Mouse (Mus musculus) C2C12 (cell line): Measurements from ENCODE around the gene Cyth2. TPM values are rescaled to one million over a fixed set of nuclear protein-coding genes. Genes with fewer than 3 reads are reported as not detected.
A peak's percentile ranks its signal among the peaks of the same experiment; 100 is the strongest.

ENCODE experiments used
- H3K27me3 ChIP-seq: one replicate; pipeline ENCODE4 v1.6.1; 2011; ENCODE audit not compliant: control insufficient read depth, insufficient read depth, insufficient read length
- H3K36me3 ChIP-seq: one replicate; pipeline ENCODE4 v1.6.1; 2011; ENCODE audit not compliant: control insufficient read depth, insufficient read depth
- H3K4me3 ChIP-seq: one replicate; pipeline ENCODE4 v1.5.1; 2011; ENCODE audit warnings: mild to moderate bottlenecking, control low read depth; ENCODE audit not compliant: poor library complexity, insufficient read depth, severe bottlenecking
- H3K79me2 ChIP-seq: one replicate; pipeline ENCODE4 v1.6.1; 2011; ENCODE audit not compliant: control insufficient read depth, insufficient read depth
- H3K79me3 ChIP-seq: one replicate; pipeline ENCODE4 v1.6.1; 2011; ENCODE audit warnings: low read depth, control low read depth
- H3ac ChIP-seq: one replicate; pipeline ENCODE3; 2011; ENCODE audit warnings: low read depth; ENCODE audit not compliant: control insufficient read depth, insufficient read length
- CEBPB ChIP-seq: IDR thresholded peaks from one replicate; pipeline ENCODE4 v1.6.1; 2011; ENCODE audit warnings: low read depth, mild to moderate bottlenecking, control low read depth, moderate library complexity
- CTCF ChIP-seq: IDR thresholded peaks from one replicate; pipeline ENCODE4 v1.5.1; 2011; ENCODE audit not compliant: control insufficient read depth, insufficient read depth, insufficient read length
- FOSL1 ChIP-seq: IDR thresholded peaks from one replicate; pipeline ENCODE4 v1.8.0; 2011; ENCODE audit warnings: mild to moderate bottlenecking, low read length; ENCODE audit not compliant: poor library complexity, insufficient read depth, severe bottlenecking
- MAX ChIP-seq: IDR thresholded peaks from one replicate; pipeline ENCODE4 v1.6.1; 2011; ENCODE audit warnings: mild to moderate bottlenecking, control low read depth
- MYOD1 ChIP-seq: IDR thresholded peaks from one replicate; pipeline ENCODE4 v1.6.1; 2011; ENCODE audit warnings: low read depth; ENCODE audit not compliant: control insufficient read depth, insufficient read length
- MYOG ChIP-seq: IDR thresholded peaks from one replicate; pipeline ENCODE4 v1.6.1; 2011; ENCODE audit not compliant: control insufficient read depth, insufficient read length; ENCODE audit errors: extremely low read depth
- USF1 ChIP-seq: IDR thresholded peaks from one replicate; pipeline ENCODE4 v1.6.1; 2011; ENCODE audit warnings: low read depth, mild to moderate bottlenecking, control low read depth, moderate library complexity
- polyA plus RNA-seq: library from polyadenylated mRNA; unstranded; fragments of >200 nt; fragmentation: generic; extraction: Trizol; gene quantifications from one replicate; pipeline ENCODE4 v1.2.1, GENCODE M21; 2012; ENCODE audit warnings: missing spikeins

Gene Cyth2
- polyA plus RNA-seq, 1 experiment: 175 TPM

DNA sequence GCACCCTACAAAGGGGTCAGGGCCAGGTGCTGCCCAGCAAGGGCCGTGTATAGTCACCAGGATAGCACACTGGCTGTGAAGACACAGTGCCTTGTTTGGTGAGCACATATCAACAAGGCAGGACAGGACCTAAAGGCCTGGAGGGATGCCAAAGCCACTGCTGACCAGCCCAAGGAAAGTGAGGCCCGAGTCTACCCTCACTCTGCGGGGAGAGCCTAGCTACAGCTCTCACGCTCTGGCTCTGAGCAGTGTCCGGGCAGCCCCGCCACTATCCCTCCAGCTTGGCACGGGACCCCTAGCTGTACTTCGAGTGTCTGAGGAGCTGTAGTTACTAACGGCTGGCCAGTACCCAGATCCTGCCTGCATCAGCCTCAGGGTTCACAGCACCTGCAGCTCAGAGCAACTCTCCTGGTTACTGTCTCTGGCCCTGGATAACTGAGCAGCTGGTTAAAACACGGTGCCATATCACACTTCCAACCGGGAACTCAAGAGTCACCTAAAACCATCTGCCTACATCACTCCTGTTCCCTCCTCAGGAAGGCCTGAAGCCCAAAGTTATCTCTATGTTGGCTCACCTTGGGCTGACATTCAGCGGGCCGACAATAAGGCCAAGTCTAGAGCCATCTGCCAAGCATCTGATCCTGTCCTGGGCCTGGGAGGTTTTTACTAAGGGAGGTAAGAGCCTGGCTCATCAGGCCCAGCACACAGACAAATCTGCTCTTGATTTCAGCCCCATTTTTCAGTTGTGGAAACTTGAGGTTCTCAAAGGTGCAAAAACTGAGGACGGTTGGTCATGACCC lies 4.9 kb downstream of the Cyth2 start:
- Histone ChIP-seq H3K27me3 (no peaks in the 10 kb centered on the region), H3ac (no peak overlapping the region), H3K79me2 (peaks cover 27% of the 10 kb centered on the region), H3K79me3 (peaks cover 16% of the 10 kb centered on the region), H3K36me3 (peaks cover 59% of the 10 kb centered on the region), H3K4me3 (no peak overlapping the region)
- TF ChIP-seq MYOG: no peak
- no peak for TF ChIP-seq CEBPB
- no peak for TF ChIP-seq MYOD1
- TF ChIP-seq FOSL1: no peak
- TF ChIP-seq CTCF: no peak
- TF ChIP-seq USF1: no peak
- no peak for TF ChIP-seq MAX

DNA sequence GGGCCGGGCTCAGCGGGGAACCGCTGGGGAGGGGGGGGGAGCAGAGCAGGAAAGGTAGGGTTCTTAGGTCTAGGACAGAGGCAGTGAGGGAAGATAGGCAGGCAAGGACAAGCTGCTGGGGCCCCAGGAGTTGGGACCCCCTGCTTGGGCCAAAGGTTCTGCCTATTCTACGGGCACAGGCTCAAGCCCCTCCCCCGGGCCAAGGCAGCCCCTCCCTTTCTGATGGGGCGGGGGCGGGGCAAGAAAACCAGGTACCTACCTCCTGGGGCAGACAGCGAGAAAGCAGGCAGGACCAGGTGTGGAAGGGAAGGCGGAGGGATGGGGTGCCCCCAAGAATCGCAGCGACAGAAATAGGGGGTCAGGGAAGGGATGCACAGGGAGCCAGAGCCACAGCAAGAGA lies 5.9 kb downstream of the Cyth2 start:
- Histone ChIP-seq H3K36me3 (peaks cover 59% of the 10 kb centered on the region), H3K79me3 (peaks cover 15% of the 10 kb centered on the region), H3ac (no peak overlapping the region), H3K27me3 (no peaks in the 10 kb centered on the region), H3K79me2 (peaks cover 24% of the 10 kb centered on the region), H3K4me3 (no peak overlapping the region)
- TF ChIP-seq MYOD1 (no peak), MAX (no peak), CTCF (no peak), USF1 (no peak), MYOG (no peak), CEBPB (no peak), FOSL1 (no peak)

DNA sequence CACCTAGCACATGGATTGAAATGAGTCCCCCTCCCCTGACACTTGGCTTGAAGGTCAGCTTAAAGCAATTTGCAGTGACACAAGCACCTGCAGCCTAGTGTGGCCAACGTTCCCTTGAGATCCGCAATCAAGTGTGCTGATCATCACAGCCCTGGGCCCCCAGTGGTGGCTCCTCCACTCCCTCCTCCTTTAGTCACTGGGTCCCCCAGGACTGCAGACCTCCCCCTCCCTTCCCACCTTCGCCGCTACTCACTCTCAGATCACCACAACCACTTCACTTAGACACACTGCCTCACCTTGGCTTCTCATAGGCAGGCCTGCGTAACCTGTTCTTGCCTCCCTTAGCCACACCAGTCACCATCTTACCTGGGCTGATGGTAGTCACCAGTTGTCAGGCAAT lies 8.4 kb downstream of the Cyth2 start:
- Histone ChIP-seq H3K36me3 (peaks cover 42% of the 10 kb centered on the region), H3K4me3 (no peak overlapping the region), H3ac (no peak overlapping the region), H3K79me2 (no peaks in the 10 kb centered on the region), H3K27me3 (no peaks in the 10 kb centered on the region), H3K79me3 (no peaks in the 10 kb centered on the region)
- TF ChIP-seq USF1: no peak
- TF ChIP-seq MYOD1: no peak
- TF ChIP-seq MAX: no peak
- no peak for TF ChIP-seq MYOG
- TF ChIP-seq FOSL1: no peak
- TF ChIP-seq CEBPB: no peak
- no peak for TF ChIP-seq CTCF

DNA sequence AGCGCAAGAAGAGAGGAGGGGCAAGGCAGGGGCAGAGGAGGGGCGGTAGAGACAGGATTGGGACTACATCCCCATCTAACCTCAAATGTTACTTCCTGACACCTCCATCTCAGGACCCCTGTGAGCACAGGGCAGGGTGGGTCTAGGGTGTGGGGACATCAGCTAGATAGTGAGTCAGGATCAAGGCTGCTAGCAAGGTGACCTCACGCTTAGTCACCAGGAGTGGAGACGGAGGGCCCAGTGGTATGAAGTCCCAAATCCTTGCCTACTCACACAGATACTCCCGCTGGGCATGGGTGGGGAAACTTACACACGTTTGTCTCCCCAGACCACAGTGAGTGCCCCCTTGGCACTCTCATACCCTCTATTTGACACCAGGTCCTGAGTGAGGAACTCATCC lies 11.8 kb downstream of the Cyth2 start:
- TF ChIP-seq USF1 (no peak), MYOG (no peak), MAX (no peak), MYOD1 (peak; percentile 18), FOSL1 (peak; percentile 86)
- Histone ChIP-seq H3K36me3 (peaks cover 11% of the 10 kb centered on the region), H3K79me2 (no peaks in the 10 kb centered on the region), H3K79me3 (no peaks in the 10 kb centered on the region), H3K4me3 (no peak overlapping the region), H3ac (no peak overlapping the region), H3K27me3 (peaks cover 11% of the 10 kb centered on the region)

DNA sequence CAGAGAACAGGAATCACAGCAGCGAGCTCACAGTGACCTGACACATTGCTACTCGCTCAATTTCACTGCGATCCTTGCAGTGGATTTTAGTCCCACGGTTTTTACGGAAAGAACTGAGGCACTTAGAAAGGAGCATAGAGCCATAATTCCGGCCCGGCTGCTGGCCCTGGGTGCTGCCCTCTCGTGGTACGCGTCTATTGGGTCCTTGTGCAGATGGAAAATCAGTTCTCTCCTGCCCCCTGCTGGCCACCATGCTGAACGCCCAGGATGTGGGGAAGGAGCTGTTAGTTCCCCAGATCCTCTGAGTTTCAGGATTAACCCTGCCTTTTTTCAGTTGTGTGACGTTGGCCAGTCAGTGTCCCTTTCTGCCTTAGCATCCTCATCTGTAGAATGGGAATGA lies 13.0 kb downstream of the Cyth2 start:
- peak overlapping the region; percentile 6 for H3K4me3 ChIP-seq
- H3K36me3 ChIP-seq: no peaks in the 10 kb centered on the region
- H3K79me2 ChIP-seq: no peaks in the 10 kb centered on the region
- H3ac ChIP-seq: no peak overlapping the region
- no peaks in the 10 kb centered on the region for H3K79me3 ChIP-seq
- peaks cover 19% of the 10 kb centered on the region for H3K27me3 ChIP-seq
- TF ChIP-seq CTCF (peak; percentile 92), USF1 (no peak), MAX (peak; percentile 46)
